Mouse (Mus musculus) heart, adult 2 months (tissue): ENCODE measurements around the gene Ttc39a.
A peak's percentile ranks its signal among the peaks of the same experiment; 100 is the strongest.

ENCODE experiments used
- CTCF ChIP-seq: fragments of 200-600 bp; IDR thresholded peaks from 2 replicates; pipeline ENCODE4 v1.8.1; 2022; ENCODE audit warnings: antibody characterized with exemption, mild to moderate bottlenecking, moderate library complexity
- EP300 ChIP-seq: fragments of 200-500 bp; IDR thresholded peaks from 2 replicates; pipeline ENCODE4 v1.6.1; 2011; ENCODE audit warnings: low read depth, low read length, control low read depth; ENCODE audit not compliant: insufficient read depth
- POLR2A ChIP-seq: fragments of 200-500 bp; IDR thresholded peaks from 2 replicates; pipeline ENCODE4 v1.6.1; 2011; ENCODE audit warnings: mild to moderate bottlenecking, low read depth, low read length, control low read depth; ENCODE audit not compliant: insufficient read depth

DNA sequence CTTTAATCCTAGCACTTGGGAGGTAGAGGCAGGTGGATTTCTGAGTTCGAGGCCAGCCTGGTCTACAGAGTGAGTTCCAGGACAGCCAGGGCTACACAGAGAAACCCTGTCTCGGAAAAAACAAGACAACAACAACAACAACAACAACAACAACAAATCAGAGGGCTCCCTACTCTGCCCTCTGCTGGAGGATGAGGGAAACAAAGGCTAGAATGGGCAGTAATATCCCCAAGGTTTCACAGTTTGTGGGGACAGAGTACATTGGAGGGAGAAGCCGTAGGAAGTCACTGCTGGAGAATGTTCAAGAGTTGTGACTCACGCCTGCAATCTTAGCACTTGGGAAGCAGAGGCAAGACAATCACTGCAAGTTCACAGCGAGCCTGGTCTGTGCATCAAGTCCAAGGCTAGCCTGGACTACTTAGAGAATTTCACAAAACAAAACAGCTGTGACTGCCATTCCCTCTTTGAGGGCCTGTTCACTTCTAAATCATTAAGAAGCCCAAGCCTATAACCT is 5.2 kb upstream of the Ttc39a start:
- TF ChIP-seq EP300 (no peak), POLR2A (no peak), CTCF (peak; percentile 55)
